Mouse (Mus musculus): ENCODE results near the gene Fam102a.

DNA sequence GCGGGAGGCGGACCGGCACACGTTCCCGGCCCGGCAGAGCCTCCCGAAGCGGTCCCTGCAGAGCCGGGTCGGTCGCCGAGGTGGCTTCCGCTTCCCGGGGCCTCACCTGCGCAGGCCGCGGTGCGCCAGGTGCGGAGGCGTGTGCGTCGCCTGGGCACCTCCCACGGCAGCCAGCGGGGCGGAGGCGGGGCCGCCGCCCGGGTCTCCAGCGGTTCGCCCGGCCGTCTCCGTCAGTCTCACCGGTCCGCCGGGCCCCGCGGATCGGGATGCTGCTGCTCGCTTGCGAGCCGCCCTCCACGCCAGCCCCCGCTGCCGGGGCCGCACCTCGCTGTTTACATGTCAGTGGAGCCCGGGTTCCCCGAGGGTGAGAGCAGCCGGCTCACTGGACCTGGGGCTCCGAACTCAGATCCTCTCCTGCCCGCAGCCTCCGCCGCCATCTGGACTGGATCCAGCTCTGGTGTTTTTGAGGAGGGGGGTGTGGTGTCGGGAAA is 414 bp downstream of the Fam102a start:
- TF ChIP-seq GATA1 (IDR thresholded peaks at IDR 0.05; ENCODE audit: borderline replicate concordance, low read length) (no peak), FLI1 (IDR thresholded peaks at IDR 0.05; ENCODE audit: low read length) (no peak)
